Mouse (Mus musculus) central nervous system, embryonic 11.5 days (tissue): Measurements from ENCODE around the gene Fam222b. TPM values are rescaled to one million over a fixed set of nuclear protein-coding genes. Genes with fewer than 3 reads are reported as not detected.

Source experiments
- polyA plus RNA-seq: library from polyadenylated mRNA; depleted of rRNA; stranded (reverse); fragments of >200 nt; gene quantifications from 2 replicates; pipeline ENCODE4 v1.2.3, GENCODE M21; 2012; rRNA removed

The Fam222b gene
- polyA plus RNA-seq, result 12.7 and 20.4 TPM in 2 replicates

DNA sequence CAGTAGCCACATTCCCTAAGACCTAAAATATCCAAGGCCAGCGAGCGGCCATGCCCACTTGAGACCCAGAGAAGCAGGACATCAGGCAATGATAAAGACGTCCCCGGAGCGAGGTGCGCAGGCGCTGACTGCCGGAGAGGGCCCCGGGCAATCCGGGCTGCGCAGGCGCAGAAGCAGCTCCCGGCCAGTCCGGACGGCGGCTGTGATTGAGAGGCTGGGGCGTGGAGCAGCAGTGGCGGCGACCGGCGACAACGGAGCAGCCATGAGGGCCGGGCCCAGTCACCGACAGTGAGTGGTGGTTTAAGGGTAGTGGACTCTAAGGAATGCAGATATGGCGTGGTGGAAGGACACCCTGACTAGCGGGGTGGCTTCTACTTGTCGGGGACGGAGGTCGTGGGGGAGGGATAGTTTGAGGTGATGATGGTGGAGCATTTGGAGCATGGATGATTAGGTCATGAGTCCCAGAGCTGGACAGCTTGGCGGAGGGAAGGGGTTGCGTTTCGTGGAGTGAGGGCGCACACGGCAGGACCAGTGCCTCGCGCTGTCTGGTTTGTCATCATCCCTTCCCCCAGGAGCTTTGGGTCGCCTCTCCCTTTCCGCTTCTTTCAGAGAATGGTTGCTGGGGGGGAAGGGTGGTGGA is at the start of gene Fam222b:
TSS of gene Fam222b (plus strand) at position 157 of the 640 bp plus-strand sequence.

DNA sequence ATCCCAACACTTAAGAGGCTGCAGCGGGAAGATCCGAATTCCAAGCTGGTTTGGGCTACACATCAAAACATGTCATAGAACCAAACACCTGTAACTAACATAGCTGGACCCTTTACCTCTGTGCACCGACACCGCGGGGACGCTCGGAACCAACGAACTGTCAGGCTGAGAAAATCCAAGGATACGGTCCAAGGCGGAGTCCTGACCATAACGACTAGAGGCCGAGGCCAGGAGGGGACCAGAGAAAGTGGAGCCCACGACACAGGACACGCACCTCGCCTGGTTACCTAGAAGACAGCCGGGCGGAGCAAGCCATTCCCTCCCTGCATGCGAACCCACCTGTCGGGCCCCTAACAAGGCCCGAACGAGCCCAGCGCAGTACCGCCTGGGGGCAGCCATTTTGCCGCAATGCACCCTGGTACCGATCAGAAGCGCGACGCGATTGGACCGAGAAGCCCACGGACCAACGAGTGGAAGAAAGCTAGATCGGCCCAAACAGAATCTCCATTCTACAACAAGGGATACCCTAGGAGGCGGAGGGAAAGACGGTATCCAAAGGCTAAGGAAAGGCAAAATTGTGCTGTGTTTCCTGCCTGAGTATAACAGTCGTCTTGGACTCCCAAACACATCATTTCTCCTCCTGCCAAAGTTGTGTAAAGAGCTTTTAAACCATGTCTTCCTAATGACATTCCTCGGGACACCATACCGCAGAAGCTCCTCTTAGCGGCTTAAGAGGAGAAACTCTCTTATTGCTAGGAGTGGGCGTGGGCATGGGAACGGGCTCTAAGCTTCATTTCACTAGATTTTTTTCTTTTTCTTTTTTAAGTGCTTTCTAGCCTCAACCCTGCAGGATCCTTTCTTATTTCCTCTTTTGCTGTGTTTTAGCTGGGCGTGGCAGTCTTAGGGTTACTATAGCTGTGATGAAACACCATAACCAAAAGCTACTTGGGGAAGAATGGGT is 14.2 kb upstream of the Fam222b start, which contains the start of gene Eral1:
TSS of gene Eral1 (minus strand) at position 423 of the 961 bp plus-strand sequence.

DNA sequence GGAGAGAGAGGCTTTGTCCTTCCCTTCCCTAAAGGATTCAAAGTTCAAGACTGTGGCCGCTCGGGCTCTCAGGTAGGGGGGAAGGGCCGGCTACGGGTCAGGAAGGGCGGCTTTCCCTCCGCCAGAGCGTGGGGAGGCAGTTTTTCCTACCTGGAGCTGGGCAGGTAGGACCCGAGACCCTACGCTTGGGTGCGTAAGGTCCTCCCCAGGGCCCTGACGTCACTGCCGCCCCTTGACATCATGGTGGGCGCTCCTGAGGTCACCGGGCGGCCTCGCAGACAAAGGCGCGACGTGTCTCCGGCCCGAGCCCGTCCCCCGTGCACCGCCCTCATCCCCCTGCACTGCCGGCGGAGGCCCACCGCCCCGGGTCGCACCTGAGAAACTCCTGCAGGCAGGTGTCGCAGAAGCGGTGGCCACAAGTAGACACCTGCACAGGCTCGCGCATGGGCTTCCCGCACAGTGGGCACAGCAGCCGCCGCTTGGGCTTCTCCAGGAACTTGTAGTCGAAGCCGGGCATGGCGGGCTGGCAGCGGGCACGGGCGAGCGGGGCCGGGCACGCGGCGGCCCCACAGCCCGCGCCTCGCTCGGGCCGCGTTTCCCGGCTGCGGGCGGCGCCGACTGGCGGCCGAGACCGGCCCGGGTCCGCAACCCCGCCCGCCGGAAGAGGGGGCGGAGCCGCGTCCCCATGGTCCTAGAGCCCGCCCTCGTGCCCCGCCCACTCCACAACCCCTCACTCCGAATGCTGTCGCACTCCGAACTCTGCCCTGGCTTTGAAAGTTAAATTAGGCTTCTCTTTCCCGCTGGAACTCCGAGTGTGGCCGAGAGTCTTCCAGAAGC is 70.7 kb downstream of the Fam222b start, which contains the start of gene Traf4:
TSS of gene Traf4 (minus strand) at position 666 of the 837 bp plus-strand sequence.

DNA sequence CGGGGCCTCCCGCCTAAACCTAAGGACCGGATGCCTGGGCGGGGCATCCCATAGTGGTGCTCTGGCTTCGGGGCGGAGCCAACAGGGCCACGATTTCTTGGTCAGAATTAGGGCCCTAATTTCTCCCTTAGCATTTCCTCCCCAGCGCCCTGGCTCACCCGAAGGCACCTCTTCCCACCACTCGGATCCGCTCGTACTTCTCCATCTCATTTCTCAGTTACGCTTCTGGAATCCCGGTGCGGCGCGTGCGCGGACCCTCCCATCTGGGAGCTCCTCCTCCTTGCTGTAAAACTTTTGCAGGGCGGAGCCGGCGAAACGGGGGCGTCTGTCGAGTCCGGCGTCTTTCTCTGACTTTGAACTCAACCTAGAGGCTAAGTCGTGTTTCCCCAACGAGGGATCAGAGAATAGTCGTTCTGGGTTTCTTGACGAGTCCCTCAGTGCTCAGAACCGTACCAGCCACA is 82.0 kb downstream of the Fam222b start, which contains the start of the genes Nek8 and Tlcd1:
TSS of gene Nek8 (minus strand) at position 274 of the 461 bp plus-strand sequence.
TSS of gene Tlcd1 (plus strand) at position 310 of the 461 bp plus-strand sequence.

GRCm38 (mm10) chr11:78182961-78183844 is 88.7 kb downstream of the Fam222b start, which contains the start of gene Rpl23a:
Gene Rpl23a, minus strand, starts transcription at chr11:78183584.

DNA sequence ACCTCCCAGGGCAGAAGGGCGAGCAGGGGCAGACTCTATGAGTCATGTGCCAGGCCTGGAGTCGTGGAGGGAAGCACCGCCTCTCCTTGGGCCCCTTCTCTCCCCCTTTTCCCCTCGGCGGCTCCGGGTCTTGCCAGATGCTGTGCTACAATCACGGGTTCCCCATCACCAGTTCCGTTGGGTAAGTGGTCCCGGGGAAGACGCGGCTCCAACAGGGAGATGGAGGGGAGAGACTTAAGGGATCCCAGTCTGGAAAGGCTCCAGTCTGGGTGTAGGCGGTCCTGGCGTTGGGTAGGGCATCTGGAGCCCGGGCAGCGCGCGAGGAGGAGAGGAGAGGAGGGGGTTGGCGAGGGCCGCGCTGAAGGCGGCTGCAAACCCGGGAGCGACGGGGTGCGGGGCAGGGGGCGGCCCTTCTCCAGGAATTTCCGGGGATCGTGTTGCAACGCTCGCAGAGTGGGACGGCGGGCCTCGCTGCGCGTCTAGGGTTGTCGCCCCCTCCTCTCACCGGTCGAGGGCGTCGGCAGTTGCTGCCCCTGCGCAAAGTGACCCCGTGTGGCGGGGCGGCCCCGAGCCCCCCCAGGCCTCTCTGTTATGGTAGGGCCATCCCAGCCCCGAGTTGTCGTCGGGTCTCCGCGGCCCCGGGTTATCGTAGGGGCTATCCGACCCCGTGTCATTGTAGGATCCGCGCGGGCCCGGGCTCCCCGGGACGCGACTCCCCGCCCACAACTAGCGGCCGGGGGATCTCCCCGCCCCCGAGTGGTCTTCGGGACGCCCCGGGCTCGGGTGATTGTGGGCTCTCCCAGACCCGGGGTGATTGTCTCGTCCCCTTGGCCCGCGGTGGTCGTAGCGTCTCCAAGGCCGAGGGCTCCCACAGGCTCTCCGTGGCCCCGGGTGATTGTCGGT is 94.1 kb downstream of the Fam222b start, which contains the start of gene Rab34:
TSS of gene Rab34 (plus strand) at position 100 of the 903 bp plus-strand sequence.

GRCm38 (mm10) chr11:78193113-78193512 is 98.7 kb downstream of the Fam222b start, which contains the start of gene Proca1:
Gene Proca1, plus strand, starts transcription at chr11:78193392.

Other genes starting within 250 kb of the Fam222b start
- gene Pipox, start 200.6 kb upstream of the Fam222b start, polyA plus RNA-seq, result 12.7 and 20.6 TPM in 2 replicates
- 8.9 and 12.4 TPM in 2 replicates for gene Sez6, start 163.9 kb upstream of the Fam222b start, polyA plus RNA-seq
- 63.4 and 84.4 TPM in 2 replicates for gene Phf12, start 111.9 kb upstream of the Fam222b start, polyA plus RNA-seq
- 12.5 and 14.3 TPM in 2 replicates for gene Dhrs13, start 62.4 kb upstream of the Fam222b start, polyA plus RNA-seq
- gene Flot2, start 56.7 kb upstream of the Fam222b start, polyA plus RNA-seq, result 50.4 and 64.3 TPM in 2 replicates
- gene Eral1, start 14.3 kb upstream of the Fam222b start, polyA plus RNA-seq, result 23.8 and 28.7 TPM in 2 replicates
- gene Traf4, start 70.9 kb downstream of the Fam222b start, polyA plus RNA-seq, result 127 and 187 TPM in 2 replicates
- gene Nek8, start 82.0 kb downstream of the Fam222b start, polyA plus RNA-seq, result 14.6 and 20.9 TPM in 2 replicates
- gene Tlcd1, start 82.1 kb downstream of the Fam222b start, polyA plus RNA-seq, result 21.7 and 22.8 TPM in 2 replicates
- gene Rpl23a, start 88.9 kb downstream of the Fam222b start, polyA plus RNA-seq, result 3,764 and 3,899 TPM in 2 replicates
- 59.8 and 90.6 TPM in 2 replicates for gene Rab34, start 93.8 kb downstream of the Fam222b start, polyA plus RNA-seq
- gene Proca1, start 98.7 kb downstream of the Fam222b start, polyA plus RNA-seq, result 1.7 and 3.0 TPM in 2 replicates
- gene Sdf2, start 151.1 kb downstream of the Fam222b start, polyA plus RNA-seq, result 76.8 and 95.7 TPM in 2 replicates
- 29.4 and 30.4 TPM in 2 replicates for gene Supt6, start 151.3 kb downstream of the Fam222b start, polyA plus RNA-seq
- gene 2610507B11Rik, start 167.1 kb downstream of the Fam222b start, polyA plus RNA-seq, result 60.1 and 65.0 TPM in 2 replicates
- 0.68 and 0.82 TPM in 2 replicates for gene BC030499, start 196.2 kb downstream of the Fam222b start, polyA plus RNA-seq
- gene Spag5, start 206.9 kb downstream of the Fam222b start, polyA plus RNA-seq, result 91.4 and 95.4 TPM in 2 replicates
- gene Aldoc, start 228.3 kb downstream of the Fam222b start, polyA plus RNA-seq, result 3.7 and 5.3 TPM in 2 replicates
- gene Pigs, start 233.8 kb downstream of the Fam222b start, polyA plus RNA-seq, result 37.7 and 53.2 TPM in 2 replicates
- 91.0 and 110 TPM in 2 replicates for gene Unc119, start 248.8 kb downstream of the Fam222b start, polyA plus RNA-seq